Mouse (Mus musculus) midbrain, embryonic 13.5 days (tissue): ENCODE measurements at regions not wholly inside any gene's neighbourhood (a gene's known extent, or its start where the extent isn't known, plus 50 kb on each side); places are given as distances from the start of the nearest gene placed in this dataset.

ENCODE experiments used
- ATAC-seq: fragments of 200-750 bp; cut with Nextera tagmentation; 2 replicates; pipeline ENCODE4 v1.8.0; 2017; ENCODE audit warnings: mild to moderate bottlenecking, moderate TSS enrichment, moderate library complexity
- H3K27ac ChIP-seq: fragments of 300-500 bp; sonication (generic); 2 replicates; pipeline ENCODE4 v1.5.1; 2015; ENCODE audit warnings: inconsistent platforms, mild to moderate bottlenecking, moderate library complexity
- H3K27me3 ChIP-seq: fragments of 300-500 bp; sonication (generic); 2 replicates; pipeline ENCODE4 v1.6.1; 2015; ENCODE audit warnings: mild to moderate bottlenecking, inconsistent platforms
- H3K36me3 ChIP-seq: fragments of 300-500 bp; sonication (generic); 2 replicates; pipeline ENCODE4 v1.6.1; 2015; ENCODE audit warnings: mild to moderate bottlenecking, inconsistent platforms
- H3K4me1 ChIP-seq: fragments of 300-500 bp; sonication (generic); replicated peaks from 2 replicates; pipeline ENCODE4 v1.6.1; 2015; ENCODE audit warnings: inconsistent platforms
- H3K4me2 ChIP-seq: fragments of 300-500 bp; sonication (generic); replicated peaks from 2 replicates; pipeline ENCODE4 v1.6.1; 2015; ENCODE audit warnings: moderate library complexity, mild to moderate bottlenecking, inconsistent platforms
- H3K4me3 ChIP-seq: fragments of 300-500 bp; sonication (generic); replicated peaks from 2 replicates; pipeline ENCODE4 v1.5.1; 2015; ENCODE audit warnings: mild to moderate bottlenecking, inconsistent platforms
- H3K9ac ChIP-seq: fragments of 300-500 bp; sonication (generic); replicated peaks from 2 replicates; pipeline ENCODE4 v1.6.1; 2015; ENCODE audit warnings: mild to moderate bottlenecking, inconsistent platforms
- H3K9me3 ChIP-seq: fragments of 300-500 bp; sonication (generic); 2 replicates; pipeline ENCODE4 v1.6.1; 2016; ENCODE audit warnings: mild to moderate bottlenecking, inconsistent platforms
- WGBS: fragments of 180-500 bp; shearing (Covaris S2); methylation state at CpG from one replicate; pipeline ENCODE4 v1.1.7; 2015; 5-methylcytosine and 5-hydroxymethylcytosine counted together

DNA sequence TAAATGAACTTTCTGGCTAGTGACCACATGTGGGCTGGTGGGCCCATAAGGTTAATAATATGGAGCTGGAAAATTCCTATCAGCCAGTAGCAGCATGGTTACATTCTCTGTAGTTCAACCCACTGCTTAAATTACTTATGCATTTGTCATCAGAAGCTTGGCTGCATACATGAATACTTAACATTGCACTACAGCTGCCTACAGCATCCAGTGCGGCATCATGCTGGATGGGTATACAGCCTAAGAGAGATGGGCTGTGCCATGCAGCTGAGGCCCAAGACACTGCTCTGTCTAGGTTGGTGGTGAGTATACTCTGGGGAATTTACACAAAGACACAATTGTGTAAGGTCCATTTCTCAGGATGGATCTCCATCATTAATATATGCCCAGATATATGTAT lies 147.7 kb upstream of the Id2 start:
- ATAC-seq, result peak; percentile 92
- H3K9ac ChIP-seq, result no peak overlapping the region
- H3K4me2 ChIP-seq, result no peak overlapping the region
- H3K4me3 ChIP-seq, result no peak overlapping the region
- 36% methylated on average over 1 of the region's 1 CpGs for WGBS
- no peaks in the 10 kb centered on the region for H3K9me3 ChIP-seq
- H3K27me3 ChIP-seq, result no peaks in the 10 kb centered on the region; the same call in 1 of the 2 replicates
- H3K4me1 ChIP-seq, result 0 out of 2 replicates have a peak, but pooled peaks cover 8% of the 10 kb centered on the region
- H3K36me3 ChIP-seq, result no peaks in the 10 kb centered on the region
- H3K27ac ChIP-seq, result peak overlapping the region; percentile 19; the same call in 1 of the 2 replicates

DNA sequence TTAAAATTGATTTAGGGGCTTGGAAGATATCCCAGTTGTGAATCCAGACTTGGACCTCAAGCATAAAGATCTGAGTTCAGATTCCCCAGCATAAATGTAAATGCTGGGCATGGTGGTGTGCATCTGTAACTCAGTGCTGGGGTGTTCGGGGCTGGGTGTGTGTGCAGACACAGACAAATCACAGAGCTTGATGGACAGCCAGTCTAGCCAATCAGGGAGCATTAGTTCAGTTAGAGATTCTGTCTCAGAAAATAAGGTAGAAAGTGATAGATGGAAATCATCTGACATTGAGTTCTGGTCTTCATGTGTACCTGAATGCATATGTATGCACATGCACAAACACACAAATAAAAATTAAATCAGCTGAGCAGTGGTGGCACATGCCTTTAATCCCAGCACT lies 147.0 kb upstream of the Id2 start:
- H3K27me3 ChIP-seq, result no peaks in the 10 kb centered on the region; the same call in 1 of the 2 replicates
- no peak overlapping the region for H3K4me2 ChIP-seq
- no peak for ATAC-seq
- WGBS, result 77% methylated on average over 1 of the region's 1 CpGs
- H3K27ac ChIP-seq, result no peak overlapping the region
- no peaks in the 10 kb centered on the region for H3K36me3 ChIP-seq
- H3K9ac ChIP-seq, result no peak overlapping the region
- no peaks in the 10 kb centered on the region for H3K9me3 ChIP-seq
- H3K4me1 ChIP-seq, result 0 out of 2 replicates have a peak, but pooled peaks cover 8% of the 10 kb centered on the region
- no peak overlapping the region for H3K4me3 ChIP-seq

DNA sequence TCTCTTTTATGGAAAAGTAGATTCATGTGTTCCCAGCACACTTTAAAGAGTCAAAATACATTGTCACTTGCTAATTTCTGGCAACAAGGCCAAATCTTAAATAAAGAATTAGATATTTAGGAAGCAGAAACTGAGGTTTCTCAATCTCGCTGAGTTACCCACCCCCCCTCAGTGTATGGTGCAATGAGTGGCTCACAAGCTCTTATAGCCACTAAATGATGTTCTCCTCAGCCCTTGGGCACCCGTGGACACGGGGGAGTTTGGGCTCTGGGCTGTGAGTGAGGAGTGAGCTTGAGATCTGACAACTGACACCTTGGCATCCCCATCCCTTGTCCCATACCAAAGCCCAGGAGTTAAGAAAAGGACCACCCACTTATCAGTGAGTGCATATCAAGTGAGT lies 145.4 kb upstream of the Id2 start:
- Histone ChIP-seq H3K4me2 (no peak overlapping the region), H3K9ac (no peak overlapping the region), H3K27me3 (no peaks in the 10 kb centered on the region; the same call in 1 of the 2 replicates), H3K9me3 (no peaks in the 10 kb centered on the region), H3K36me3 (no peaks in the 10 kb centered on the region), H3K27ac (no peak overlapping the region), H3K4me3 (no peak overlapping the region), H3K4me1 (0 out of 2 replicates have a peak, but pooled peaks cover 8% of the 10 kb centered on the region)
- 89% methylated on average over 3 of the region's 3 CpGs for WGBS
- no peak for ATAC-seq

DNA sequence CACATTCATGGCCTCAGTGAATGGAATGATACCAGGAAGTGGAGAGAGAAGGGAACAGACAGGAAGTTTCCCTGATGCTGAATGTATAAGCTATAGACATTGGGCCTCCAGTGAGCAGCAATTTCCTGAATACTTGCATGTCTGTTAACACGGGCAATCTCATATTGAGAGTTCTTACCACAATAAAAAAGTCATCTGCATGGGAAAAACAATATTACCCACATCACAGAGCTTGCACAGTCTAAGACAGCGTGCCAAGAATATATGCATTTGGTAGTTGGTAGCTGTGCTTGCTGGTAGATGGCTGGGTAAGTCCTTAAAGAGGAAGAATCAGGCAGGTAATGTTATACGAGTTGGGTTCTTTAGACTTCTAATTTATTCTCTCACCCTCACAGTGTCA lies 144.7 kb upstream of the Id2 start:
- no peak overlapping the region for H3K4me2 ChIP-seq
- no peaks in the 10 kb centered on the region for H3K9me3 ChIP-seq
- no peaks in the 10 kb centered on the region for H3K36me3 ChIP-seq
- H3K4me1 ChIP-seq, result 0 out of 2 replicates have a peak, but pooled peaks cover 8% of the 10 kb centered on the region
- no peak overlapping the region for H3K27ac ChIP-seq
- WGBS, result 85% methylated on average over 3 of the region's 3 CpGs
- H3K9ac ChIP-seq, result no peak overlapping the region
- no peak for ATAC-seq
- no peak overlapping the region for H3K4me3 ChIP-seq
- H3K27me3 ChIP-seq, result no peaks in the 10 kb centered on the region; the same call in 1 of the 2 replicates

DNA sequence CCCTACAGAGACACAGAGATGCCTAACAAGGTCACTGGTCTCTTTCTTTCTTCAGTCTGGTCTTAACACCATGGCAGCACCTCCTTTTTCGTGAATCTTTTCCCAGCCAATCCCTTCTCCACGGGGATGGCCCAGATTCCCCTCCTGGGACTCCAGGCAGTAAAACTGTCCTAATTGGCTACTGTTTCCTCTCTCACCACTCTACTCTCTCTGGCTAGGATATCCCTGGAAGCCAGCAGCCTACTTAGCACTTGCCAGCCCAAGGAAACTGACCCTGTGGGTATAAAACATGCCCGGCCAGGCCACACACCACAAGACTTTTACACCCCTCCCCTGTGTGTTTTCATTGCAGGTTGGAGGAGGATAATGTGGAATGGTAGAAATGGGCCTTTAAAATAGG lies 143.9 kb upstream of the Id2 start:
- no peaks in the 10 kb centered on the region for H3K9me3 ChIP-seq
- no peak overlapping the region for H3K4me3 ChIP-seq
- H3K27me3 ChIP-seq, result no peaks in the 10 kb centered on the region
- H3K9ac ChIP-seq, result no peak overlapping the region
- no peaks in the 10 kb centered on the region for H3K36me3 ChIP-seq
- H3K4me1 ChIP-seq, result 0 out of 2 replicates have a peak, but pooled peaks cover 8% of the 10 kb centered on the region
- no peak for ATAC-seq
- H3K4me2 ChIP-seq, result no peak overlapping the region
- H3K27ac ChIP-seq, result no peak overlapping the region
- WGBS, result 75% methylated on average over 3 of the region's 3 CpGs

DNA sequence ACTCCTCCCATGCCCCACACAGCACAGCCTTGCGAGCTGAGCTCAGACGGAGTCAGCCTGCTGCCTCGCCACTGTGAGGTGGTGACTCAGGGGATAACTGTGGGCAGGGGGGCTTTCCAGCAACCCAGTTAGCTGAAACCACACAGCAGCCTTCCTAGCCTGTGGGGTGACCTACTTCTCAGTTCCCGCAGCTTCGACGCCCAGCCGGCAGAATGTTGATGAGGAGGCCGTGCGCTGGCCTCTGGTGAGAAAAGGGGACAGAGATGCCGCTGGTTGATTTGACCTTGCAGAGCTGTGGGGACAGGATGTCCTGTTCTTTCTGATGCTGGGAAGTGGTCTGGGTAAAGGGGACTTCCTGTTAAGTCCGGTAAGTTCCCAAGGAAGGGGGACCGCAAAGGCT lies 143.2 kb upstream of the Id2 start:
- Histone ChIP-seq H3K27me3 (no peaks in the 10 kb centered on the region), H3K36me3 (no peaks in the 10 kb centered on the region), H3K9me3 (no peaks in the 10 kb centered on the region), H3K27ac (no peak overlapping the region), H3K4me2 (no peak overlapping the region), H3K4me1 (0 out of 2 replicates have a peak, but pooled peaks cover 8% of the 10 kb centered on the region), H3K9ac (no peak overlapping the region), H3K4me3 (no peak overlapping the region)
- ATAC-seq, result no peak
- WGBS, result 62% methylated on average over 12 of the region's 12 CpGs

DNA sequence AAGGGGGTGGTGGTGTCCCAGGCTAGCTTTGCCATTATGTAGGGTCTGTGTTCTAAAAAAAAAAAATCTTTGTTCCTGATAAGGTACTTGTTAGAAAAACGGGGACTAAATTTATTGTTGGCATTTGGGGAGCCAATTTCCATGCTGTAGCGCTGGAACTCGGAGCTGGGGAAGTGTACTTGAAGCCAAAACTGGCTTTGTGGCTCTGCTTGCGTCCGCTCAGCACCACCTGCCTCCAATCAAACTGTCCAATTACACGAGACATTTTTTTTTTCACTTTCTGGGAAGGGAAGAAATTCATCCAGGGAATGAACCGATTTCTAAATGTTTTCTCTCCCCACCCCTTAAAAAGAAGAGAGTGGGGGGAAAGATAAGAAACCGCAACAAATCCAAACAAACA lies 138.1 kb upstream of the Id2 start:
- Histone ChIP-seq H3K4me2 (no peak overlapping the region), H3K4me3 (no peak overlapping the region), H3K36me3 (no peaks in the 10 kb centered on the region), H3K9ac (no peak overlapping the region), H3K27ac (no peak overlapping the region), H3K27me3 (no peaks in the 10 kb centered on the region), H3K4me1 (0 out of 2 replicates have a peak, but pooled peaks cover 3% of the 10 kb centered on the region), H3K9me3 (no peaks in the 10 kb centered on the region)
- 75% methylated on average over 8 of the region's 8 CpGs for WGBS
- no peak for ATAC-seq

DNA sequence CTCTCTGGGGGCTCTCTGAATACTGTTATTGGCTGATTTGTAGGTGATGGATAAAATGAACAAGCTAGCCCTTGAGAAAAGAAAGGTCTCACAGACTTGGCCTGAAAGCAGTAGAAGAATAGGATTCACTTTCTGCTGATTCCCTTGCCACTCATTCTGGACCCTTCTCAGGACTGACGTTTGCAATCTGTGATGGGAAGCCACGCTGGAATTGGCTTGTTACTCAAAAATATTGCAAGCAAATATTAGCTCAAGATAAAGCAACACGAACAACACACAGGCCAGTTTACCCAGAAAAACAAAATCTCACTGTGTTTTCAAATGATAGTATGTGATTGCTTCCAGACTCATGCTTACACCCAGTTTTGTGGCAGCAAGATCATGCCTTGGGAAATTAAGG lies 137.7 kb upstream of the Id2 start:
- Histone ChIP-seq H3K27me3 (no peaks in the 10 kb centered on the region), H3K4me1 (no peaks in the 10 kb centered on the region), H3K9me3 (no peaks in the 10 kb centered on the region), H3K27ac (no peak overlapping the region), H3K4me3 (no peak overlapping the region), H3K36me3 (no peaks in the 10 kb centered on the region), H3K4me2 (no peak overlapping the region), H3K9ac (no peak overlapping the region)
- 82% methylated on average over 3 of the region's 3 CpGs for WGBS
- ATAC-seq, result no peak

DNA sequence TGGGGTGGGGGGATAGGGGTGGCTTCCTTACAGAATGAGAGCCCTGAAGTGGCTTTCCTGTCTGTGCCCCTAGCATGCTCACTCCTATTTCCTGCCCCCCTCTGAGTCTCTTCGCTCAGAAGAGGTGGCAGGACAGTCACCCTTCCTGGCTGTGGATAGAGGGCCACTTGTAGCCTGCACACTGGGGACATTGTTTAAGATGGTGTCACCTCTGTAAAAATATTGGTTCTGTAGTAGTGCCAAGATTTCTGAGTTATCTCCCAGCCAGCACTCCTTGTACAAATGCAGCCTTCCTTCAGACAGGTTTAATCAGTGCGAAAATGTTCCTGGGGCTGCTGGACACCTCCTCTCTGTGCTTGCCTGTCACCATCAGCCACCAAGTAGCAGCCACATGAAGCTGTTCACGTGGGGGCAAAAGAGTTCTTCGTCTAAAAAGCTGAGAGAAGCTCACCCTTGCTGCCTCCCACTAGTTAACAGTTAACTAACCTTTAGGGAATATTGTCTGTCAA lies 136.1 kb upstream of the Id2 start:
- ATAC-seq, result no peak

DNA sequence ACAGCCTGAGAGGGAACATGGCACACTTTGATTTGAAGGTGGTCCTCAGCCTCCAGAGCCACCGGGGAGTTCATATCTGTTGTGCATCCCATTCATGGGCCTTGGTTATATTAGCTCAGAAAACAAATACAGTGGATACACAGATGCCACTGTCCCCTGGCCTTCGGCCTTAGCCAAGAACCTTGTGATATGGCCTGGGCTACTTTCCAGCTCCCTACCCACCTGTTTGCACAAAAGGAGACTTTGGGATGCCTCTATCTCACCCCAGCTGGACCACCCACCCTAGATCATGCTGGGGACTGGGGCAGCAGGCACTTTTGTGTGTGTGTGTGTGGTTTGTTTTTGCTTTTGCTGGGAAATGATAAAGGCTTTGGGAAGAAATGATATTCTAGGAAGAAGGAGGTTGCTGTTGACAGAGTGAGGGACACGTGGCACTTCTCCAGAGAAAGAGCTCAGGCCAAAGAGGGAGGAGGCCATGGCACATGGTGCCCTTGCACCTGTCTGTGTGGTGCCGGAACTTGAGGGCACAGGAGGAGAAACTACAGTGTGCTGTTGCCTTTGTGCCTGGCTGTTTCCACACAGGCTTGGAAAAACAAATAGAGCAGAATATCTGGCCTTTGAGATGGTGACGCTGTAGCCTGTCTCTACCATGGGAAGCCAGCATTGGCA lies 135.6 kb upstream of the Id2 start:
- no peaks in the 10 kb centered on the region for H3K36me3 ChIP-seq
- no peak overlapping the region for H3K4me2 ChIP-seq
- H3K9ac ChIP-seq, result no peak overlapping the region
- H3K4me3 ChIP-seq, result no peak overlapping the region
- no peak overlapping the region for H3K27ac ChIP-seq
- 93% methylated on average over 5 of the region's 5 CpGs for WGBS
- no peaks in the 10 kb centered on the region for H3K4me1 ChIP-seq
- no peak for ATAC-seq
- no peaks in the 10 kb centered on the region for H3K9me3 ChIP-seq
- no peaks in the 10 kb centered on the region for H3K27me3 ChIP-seq

More for the DNA sequence above, 136.1 kb upstream of the Id2 start:
- Histone ChIP-seq H3K36me3 (no peaks in the 10 kb centered on the region), H3K9ac (no peak overlapping the region), H3K4me3 (no peak overlapping the region), H3K4me2 (no peak overlapping the region), H3K27me3 (no peaks in the 10 kb centered on the region), H3K9me3 (no peaks in the 10 kb centered on the region), H3K27ac (no peak overlapping the region), H3K4me1 (no peaks in the 10 kb centered on the region)
- WGBS, result 83% methylated on average over 4 of the region's 4 CpGs

DNA sequence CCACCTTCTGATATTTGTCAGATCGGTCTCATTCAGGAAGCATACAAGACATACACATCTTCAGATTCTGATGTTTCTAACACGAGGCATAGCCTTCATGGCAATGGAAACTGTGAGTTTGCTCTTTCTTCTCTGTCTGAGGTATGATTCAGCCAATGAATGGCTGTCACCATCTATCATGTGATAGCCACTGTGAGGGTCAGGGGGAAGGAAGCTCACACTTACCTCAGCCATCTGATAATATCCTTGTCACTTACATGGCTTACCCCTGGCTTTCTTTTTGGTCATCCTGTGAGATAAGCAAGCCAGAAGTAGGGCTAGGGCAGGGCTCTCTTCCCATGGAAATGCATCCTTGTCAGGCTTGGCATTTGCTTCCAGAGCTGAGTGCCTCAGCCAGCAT lies 131.8 kb upstream of the Id2 start:
- 96% methylated on average over 2 of the region's 2 CpGs for WGBS
- no peaks in the 10 kb centered on the region for H3K9me3 ChIP-seq
- no peaks in the 10 kb centered on the region for H3K27me3 ChIP-seq
- H3K9ac ChIP-seq, result no peak overlapping the region
- H3K4me1 ChIP-seq, result no peaks in the 10 kb centered on the region
- no peak overlapping the region for H3K4me3 ChIP-seq
- H3K36me3 ChIP-seq, result no peaks in the 10 kb centered on the region
- no peak overlapping the region for H3K27ac ChIP-seq
- H3K4me2 ChIP-seq, result no peak overlapping the region
- ATAC-seq, result no peak

DNA sequence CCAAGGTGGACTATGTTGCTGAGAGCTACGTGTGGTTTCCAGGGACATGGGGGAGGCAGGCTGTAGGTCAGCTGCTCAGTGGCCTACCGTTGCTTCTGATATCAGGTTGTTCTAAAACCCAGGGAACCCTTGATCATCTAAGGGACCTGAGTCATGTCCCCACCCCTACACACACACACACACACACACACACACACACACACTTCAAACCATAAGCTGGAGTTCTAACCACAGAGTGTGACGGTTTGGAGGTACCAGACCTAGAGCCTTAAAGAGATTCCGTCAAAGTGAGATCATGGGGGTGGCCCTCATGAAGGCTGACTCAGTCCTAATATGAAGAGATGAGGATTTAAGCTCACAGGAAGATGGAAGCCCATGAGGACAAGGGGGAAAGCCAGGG lies 130.8 kb upstream of the Id2 start:
- Histone ChIP-seq H3K4me3 (no peak overlapping the region), H3K27ac (no peak overlapping the region), H3K9ac (no peak overlapping the region), H3K4me2 (no peak overlapping the region), H3K9me3 (no peaks in the 10 kb centered on the region), H3K36me3 (no peaks in the 10 kb centered on the region), H3K4me1 (no peaks in the 10 kb centered on the region), H3K27me3 (no peaks in the 10 kb centered on the region)
- no peak for ATAC-seq
- WGBS, result 92% methylated on average over 4 of the region's 4 CpGs

DNA sequence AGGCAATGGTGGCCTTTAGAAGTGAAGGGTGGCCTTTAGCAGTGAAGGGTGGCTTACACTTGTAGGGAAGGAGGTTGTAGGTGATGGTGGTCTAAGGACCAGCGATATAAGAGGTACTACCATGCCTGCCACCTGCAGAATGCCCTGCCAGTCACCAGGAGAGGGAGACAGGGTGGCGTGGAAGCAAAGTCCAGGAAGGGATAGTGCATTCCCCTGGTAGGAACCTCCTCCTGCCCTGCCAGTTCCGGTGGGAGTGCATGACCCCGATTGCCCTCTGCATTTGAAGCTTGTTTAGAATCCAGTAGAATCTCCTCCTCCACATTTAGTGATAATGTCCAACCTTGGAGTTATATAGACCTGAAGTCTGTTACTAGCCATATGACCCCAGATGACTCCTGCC lies 127.7 kb upstream of the Id2 start:
- Histone ChIP-seq H3K9ac (no peak overlapping the region), H3K9me3 (no peaks in the 10 kb centered on the region), H3K4me2 (no peak overlapping the region), H3K4me3 (no peak overlapping the region), H3K4me1 (peaks cover 5% of the 10 kb centered on the region; the same call in 1 of the 2 replicates), H3K27me3 (0 out of 2 replicates have a peak, but pooled peaks cover 8% of the 10 kb centered on the region), H3K27ac (no peak overlapping the region), H3K36me3 (no peaks in the 10 kb centered on the region)
- ATAC-seq, result no peak
- WGBS, result 92% methylated on average over 4 of the region's 4 CpGs
